Mouse (Mus musculus) megakaryocyte, embryonic 14.5 days (primary cell): Measurements from ENCODE around the gene Man1c1.

ENCODE experiments used
- FLI1 ChIP-seq: IDR thresholded peaks from 2 replicates; pipeline ENCODE4 v1.6.1; 2012; ENCODE audit warnings: low read length, inconsistent platforms, mixed read lengths
- GATA1 ChIP-seq: IDR thresholded peaks from 3 replicates; pipeline ENCODE4 v1.6.1; 2012; ENCODE audit warnings: mixed read lengths, low read length, inconsistent platforms, borderline replicate concordance

DNA sequence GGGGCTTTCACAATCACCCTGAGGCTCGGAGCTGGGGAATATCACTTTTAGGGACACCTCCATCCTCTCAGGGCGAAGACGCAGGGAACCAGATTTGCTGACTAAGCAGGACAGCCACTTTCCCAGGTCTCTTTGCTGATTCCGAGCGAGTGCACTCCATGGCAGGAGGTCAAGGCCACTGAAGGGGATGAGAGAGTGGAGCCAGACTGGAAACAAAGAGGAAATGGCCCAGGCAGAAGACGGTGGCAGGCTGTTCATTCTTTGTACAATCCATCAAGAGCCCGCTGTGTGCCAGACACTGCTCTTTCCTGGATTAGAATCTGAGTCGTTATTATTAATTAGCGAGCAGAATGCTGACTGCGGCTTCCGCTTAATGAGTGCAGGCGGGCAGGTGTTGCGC is 70.1 kb downstream of the Man1c1 start:
- TF ChIP-seq GATA1: no peak
- no peak for TF ChIP-seq FLI1
